Mouse (Mus musculus) neural tube, embryonic 15.5 days (tissue): Measurements from ENCODE around the gene March8. TPM values are rescaled to one million over a fixed set of nuclear protein-coding genes. Genes with fewer than 3 reads are reported as not detected.

Source experiments
- ATAC-seq: fragments of 200-750 bp; cut with Nextera tagmentation; 2 replicates; pipeline ENCODE4 v1.8.0; 2017; ENCODE audit warnings: mild to moderate bottlenecking, moderate TSS enrichment, moderate library complexity; ENCODE audit not compliant: low FRiP score
- H3K27ac ChIP-seq: fragments of 300-500 bp; sonication (generic); replicated peaks from 2 replicates; pipeline ENCODE4 v1.5.1; 2015; ENCODE audit warnings: mild to moderate bottlenecking, inconsistent platforms
- H3K27me3 ChIP-seq: fragments of 300-500 bp; sonication (generic); replicated peaks from 2 replicates; pipeline ENCODE4 v1.6.1; 2015; ENCODE audit warnings: inconsistent platforms
- H3K36me3 ChIP-seq: fragments of 300-500 bp; sonication (generic); 2 replicates; pipeline ENCODE4 v1.6.1; 2015; ENCODE audit warnings: inconsistent platforms
- H3K4me1 ChIP-seq: fragments of 300-500 bp; sonication (generic); 2 replicates; pipeline ENCODE4 v1.6.1; 2015; ENCODE audit warnings: inconsistent platforms
- H3K4me2 ChIP-seq: fragments of 300-500 bp; sonication (generic); 2 replicates; pipeline ENCODE4 v1.6.1; 2015; ENCODE audit warnings: inconsistent platforms, mild to moderate bottlenecking, moderate library complexity
- H3K4me3 ChIP-seq: fragments of 300-500 bp; sonication (generic); replicated peaks from 2 replicates; pipeline ENCODE4 v1.5.1; 2015; ENCODE audit warnings: mild to moderate bottlenecking, inconsistent platforms
- H3K9ac ChIP-seq: fragments of 300-500 bp; sonication (generic); replicated peaks from 2 replicates; pipeline ENCODE4 v1.6.1; 2015; ENCODE audit warnings: mild to moderate bottlenecking, inconsistent platforms
- H3K9me3 ChIP-seq: fragments of 300-500 bp; sonication (generic); replicated peaks from 2 replicates; pipeline ENCODE4 v1.6.1; 2016; ENCODE audit warnings: inconsistent platforms
- WGBS: fragments of 180-500 bp; shearing (Covaris S2); methylation state at CpG from one replicate; pipeline ENCODE4 v1.1.7; 2015; ENCODE audit warnings: mixed read lengths; 5-methylcytosine and 5-hydroxymethylcytosine counted together
- polyA plus RNA-seq: library from polyadenylated mRNA; unstranded; fragments of >200 nt; fragmentation: Nextera tagmentation; extraction: Ambion mirVana; gene quantifications from 2 replicates; pipeline ENCODE4 v1.2.1, GENCODE M21; 2015

The March8 gene
- polyA plus RNA-seq, 1 experiment from 2014 or later = 56.0 TPM

GRCm38 (mm10) chr6:116438864-116439263 is 101.0 kb downstream of the March8 start:
- whole genome bisulfite sequencing = 83% methylated on average over 6 of the region's 6 CpGs
- H3K4me2 ChIP-seq = no peak overlapping the region
- H3K4me3 ChIP-seq = no peak overlapping the region
- H3K36me3 ChIP-seq = no peaks in the 10 kb centered on the region
- H3K9ac ChIP-seq = no peak overlapping the region
- no peaks in the 10 kb centered on the region for H3K9me3 ChIP-seq
- ATAC-seq = no peak
- no peaks in the 10 kb centered on the region for H3K4me1 ChIP-seq
- no peak overlapping the region for H3K27ac ChIP-seq
- no peaks in the 10 kb centered on the region for H3K27me3 ChIP-seq

DNA sequence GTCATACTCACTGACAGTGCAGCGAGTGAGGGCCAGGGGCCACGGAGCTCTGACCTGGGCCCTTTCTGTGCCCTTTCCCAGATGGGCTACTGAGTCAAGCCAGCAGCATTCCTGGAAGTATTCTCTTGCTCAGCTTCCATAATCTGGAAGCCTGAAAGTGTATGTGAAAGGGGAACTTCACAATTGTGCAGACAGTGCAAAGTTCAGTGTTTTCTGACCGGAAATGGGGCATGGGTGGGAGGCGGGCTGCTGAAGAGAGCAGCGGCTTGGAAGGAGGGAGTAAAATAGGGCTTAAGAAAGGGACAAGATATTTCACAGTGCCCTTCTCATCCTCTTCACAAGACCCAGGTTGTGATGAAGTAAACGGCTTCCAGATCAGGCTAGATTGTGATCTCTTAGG is 101.7 kb downstream of the March8 start:
- H3K27me3 ChIP-seq = no peaks in the 10 kb centered on the region
- no peak overlapping the region for H3K4me3 ChIP-seq
- no peak overlapping the region for H3K9ac ChIP-seq
- no peak overlapping the region for H3K4me2 ChIP-seq
- H3K36me3 ChIP-seq = no peaks in the 10 kb centered on the region
- H3K9me3 ChIP-seq = no peaks in the 10 kb centered on the region
- H3K27ac ChIP-seq = no peak overlapping the region
- ATAC-seq = no peak
- no peaks in the 10 kb centered on the region for H3K4me1 ChIP-seq
- 88% methylated on average over 6 of the region's 6 CpGs for WGBS

GRCm38 (mm10) chr6:116440447-116440846 is 102.6 kb downstream of the March8 start:
- H3K27me3 ChIP-seq = no peaks in the 10 kb centered on the region
- H3K9me3 ChIP-seq = no peaks in the 10 kb centered on the region
- WGBS = 67% methylated on average over 4 of the region's 4 CpGs
- no peak overlapping the region for H3K9ac ChIP-seq
- no peak for ATAC-seq
- no peak overlapping the region for H3K27ac ChIP-seq
- no peak overlapping the region for H3K4me2 ChIP-seq
- no peak overlapping the region for H3K4me3 ChIP-seq
- H3K36me3 ChIP-seq = no peaks in the 10 kb centered on the region
- H3K4me1 ChIP-seq = no peaks in the 10 kb centered on the region

- no peak overlapping the region for H3K4me2 ChIP-seq
- H3K4me3 ChIP-seq = no peak overlapping the region
- no peak overlapping the region for H3K27ac ChIP-seq
- H3K9me3 ChIP-seq = no peaks in the 10 kb centered on the region
- ATAC-seq = no peak
- H3K27me3 ChIP-seq = no peaks in the 10 kb centered on the region
- WGBS = 82% methylated on average over 4 of the region's 4 CpGs
- no peak overlapping the region for H3K9ac ChIP-seq
- no peaks in the 10 kb centered on the region for H3K36me3 ChIP-seq
- no peaks in the 10 kb centered on the region for H3K4me1 ChIP-seq
These were observed 103.0 kb downstream of the March8 start for GRCm38 (mm10) chr6:116440849-116441248.

GRCm38 (mm10) chr6:116455781-116456180 is 118.0 kb downstream of the March8 start:
- WGBS = 79% methylated on average over 4 of the region's 4 CpGs
- no peak for ATAC-seq

DNA sequence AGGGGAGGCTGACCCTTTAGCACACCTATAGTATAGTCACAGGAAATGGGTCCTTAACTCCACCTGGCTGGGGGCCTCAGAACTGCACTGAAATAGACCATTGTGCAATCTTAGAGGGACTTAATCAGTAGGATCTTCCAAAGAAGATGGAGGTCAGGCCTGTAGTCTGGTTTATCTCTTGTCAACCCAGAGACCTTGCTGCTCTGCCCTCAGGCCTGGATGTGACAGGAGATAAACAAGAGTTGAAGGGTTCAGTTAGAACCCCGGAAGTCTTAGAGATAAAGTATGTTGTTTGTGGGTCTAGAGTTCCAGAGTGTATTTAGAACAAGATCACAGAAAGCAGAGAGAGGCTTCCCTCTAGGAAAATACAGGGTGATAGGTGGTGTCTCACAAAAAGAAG is 118.7 kb downstream of the March8 start:
- ATAC-seq = no peak
- Histone ChIP-seq H3K4me3 (no peak overlapping the region), H3K4me2 (no peak overlapping the region), H3K27ac (no peak overlapping the region), H3K9ac (no peak overlapping the region), H3K4me1 (peaks cover 8% of the 10 kb centered on the region), H3K36me3 (no peaks in the 10 kb centered on the region), H3K9me3 (no peaks in the 10 kb centered on the region), H3K27me3 (peaks cover 18% of the 10 kb centered on the region)
- WGBS = 97% methylated on average over 1 of the region's 1 CpGs

More at GRCm38 (mm10) chr6:116455781-116456180, 118.0 kb downstream of the March8 start:
- H3K4me1 ChIP-seq = peaks cover 4% of the 10 kb centered on the region
- no peak overlapping the region for H3K4me2 ChIP-seq
- no peak overlapping the region for H3K4me3 ChIP-seq
- no peak overlapping the region for H3K27ac ChIP-seq
- H3K27me3 ChIP-seq = peaks cover 11% of the 10 kb centered on the region
- H3K36me3 ChIP-seq = no peaks in the 10 kb centered on the region
- no peaks in the 10 kb centered on the region for H3K9me3 ChIP-seq
- H3K9ac ChIP-seq = no peak overlapping the region

GRCm38 (mm10) chr6:116458728-116459127 is 120.9 kb downstream of the March8 start:
- Histone ChIP-seq H3K4me3 (no peak overlapping the region), H3K36me3 (no peaks in the 10 kb centered on the region), H3K9ac (no peak overlapping the region), H3K27me3 (peaks cover 25% of the 10 kb centered on the region), H3K4me1 (peaks cover 8% of the 10 kb centered on the region), H3K27ac (no peak overlapping the region), H3K4me2 (no peak overlapping the region), H3K9me3 (no peaks in the 10 kb centered on the region)
- WGBS = 75% methylated on average over 4 of the region's 4 CpGs
- ATAC-seq = no peak

Other genes with a start within 250 kb of the March8 start
- gene Tmcc1, start 144.5 kb upstream of the March8 start, polyA plus RNA-seq = 23.2 and 25.2 TPM in 2 replicates
- 62.3 and 65.8 TPM in 2 replicates for gene Washc2, start 130.0 kb upstream of the March8 start, polyA plus RNA-seq
- gene Zfand4, start 73.8 kb upstream of the March8 start, polyA plus RNA-seq = 5.6 and 6.0 TPM in 2 replicates
- 0.82 and 0.95 TPM in 2 replicates for gene Alox5, start 123.2 kb downstream of the March8 start, polyA plus RNA-seq
- gene Olfr211, start 151.1 kb downstream of the March8 start, polyA plus RNA-seq = not detected in 2 replicates
- not detected in 2 replicates for gene Olfr212, start 168.5 kb downstream of the March8 start, polyA plus RNA-seq
- gene Olfr213, start 200.4 kb downstream of the March8 start, polyA plus RNA-seq = not detected in 2 replicates
- gene Gm5580, start 213.1 kb downstream of the March8 start, polyA plus RNA-seq = 0.31 TPM in 2 replicates
- gene Olfr214, start 216.2 kb downstream of the March8 start, polyA plus RNA-seq = not detected in 2 replicates
- not detected in 2 replicates for gene Olfr215, start 246.2 kb downstream of the March8 start, polyA plus RNA-seq